Mouse (Mus musculus) adrenal gland, postnatal 10 days (tissue): ENCODE measurements around the gene Olfr1076. TPM values are rescaled to one million over a fixed set of nuclear protein-coding genes. Genes with fewer than 3 reads are reported as not detected.
A peak's percentile ranks its signal among the peaks of the same experiment; 100 is the strongest.
"Not testable (repeated sequence)": the region's sequence is repeated elsewhere in the genome, so short reads cannot be mapped to it uniquely, and the experiment has no call there.

ENCODE experiments used
- DNase-seq: peaks from one replicate; pipeline ENCODE4 v3.0.0; 2021; ENCODE audit warnings: mixed read lengths
- long read RNA-seq, 2 experiments: library from polyadenylated mRNA; stranded (forward); transcript quantifications; one replicate each; pipeline ENCODE4 v2.0.0; 2021
- total RNA-seq, 2 experiments: library from RNA; stranded (reverse); gene quantifications; 2 replicates each; pipeline ENCODE4 v1.2.3; 2021

Gene Olfr1076
- total RNA-seq: not detected
- long read RNA-seq, experiment 1: 0 reads
- long read RNA-seq, experiment 2: 0 reads

GRCm38 (mm10) chr2:86508161-86508560 lies at the start of gene Olfr1076:
TSS of gene Olfr1076 (plus strand) at chr2:86508461.
- no peak for DNase-seq

GRCm38 (mm10) chr2:86460434-86460833 lies 47.8 kb upstream of the Olfr1076 start:
- DNase-seq: no peak

DNA sequence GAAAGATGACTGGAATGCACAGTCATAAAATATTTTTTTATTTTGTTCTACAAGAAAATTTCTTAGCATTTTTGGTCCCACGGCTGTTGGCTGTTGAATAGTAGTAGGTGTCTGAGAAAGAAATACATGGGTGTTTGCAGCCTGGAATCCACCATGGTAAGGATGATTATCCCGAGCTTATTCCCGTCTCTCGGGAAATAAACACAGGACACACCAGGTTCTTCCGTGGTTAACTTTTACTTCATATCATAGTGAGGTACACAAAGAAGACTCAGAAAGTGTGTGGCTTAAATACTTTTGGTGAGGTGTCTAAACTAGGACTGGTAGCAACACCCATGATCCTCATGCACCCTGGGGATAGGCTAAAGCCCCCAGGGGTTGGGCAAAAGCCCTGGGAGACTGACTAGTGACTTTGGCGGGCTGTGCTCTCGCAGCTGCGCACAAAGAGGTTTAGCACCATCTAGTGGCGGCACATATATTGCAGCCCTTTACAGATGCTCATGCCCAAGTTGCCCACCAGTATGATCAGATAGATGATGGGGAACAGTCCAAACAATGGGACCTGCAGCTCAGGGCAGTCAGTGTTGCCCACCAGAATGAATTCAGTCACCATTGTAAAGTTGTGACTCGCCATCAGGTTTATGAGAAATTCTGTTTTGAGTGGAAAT lies 43.7 kb upstream of the Olfr1076 start:
- peak; percentile 65 for DNase-seq

DNA sequence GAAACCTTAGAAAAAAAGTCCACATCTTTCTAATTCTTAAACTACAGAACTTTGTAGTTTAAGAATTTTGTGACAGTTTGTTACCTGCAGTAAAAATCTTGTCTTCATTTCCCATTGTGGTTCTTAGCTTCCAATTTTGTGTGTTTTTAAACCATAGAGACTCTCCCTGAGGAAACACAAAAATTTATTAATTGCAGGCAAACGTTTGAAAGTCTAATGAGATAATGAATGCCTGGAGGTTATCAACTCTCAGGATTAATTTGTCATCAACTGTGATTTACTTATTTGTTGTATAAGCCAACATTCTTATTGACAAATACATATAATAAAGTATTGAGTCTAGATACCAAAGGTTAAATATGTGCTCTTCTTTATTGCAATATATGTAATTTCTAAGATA lies 21.0 kb upstream of the Olfr1076 start, which contains the start of gene Olfr228:
TSS of gene Olfr228 (minus strand) at position 101 of the 400 bp plus-strand sequence.
- DNase-seq: no peak

DNA sequence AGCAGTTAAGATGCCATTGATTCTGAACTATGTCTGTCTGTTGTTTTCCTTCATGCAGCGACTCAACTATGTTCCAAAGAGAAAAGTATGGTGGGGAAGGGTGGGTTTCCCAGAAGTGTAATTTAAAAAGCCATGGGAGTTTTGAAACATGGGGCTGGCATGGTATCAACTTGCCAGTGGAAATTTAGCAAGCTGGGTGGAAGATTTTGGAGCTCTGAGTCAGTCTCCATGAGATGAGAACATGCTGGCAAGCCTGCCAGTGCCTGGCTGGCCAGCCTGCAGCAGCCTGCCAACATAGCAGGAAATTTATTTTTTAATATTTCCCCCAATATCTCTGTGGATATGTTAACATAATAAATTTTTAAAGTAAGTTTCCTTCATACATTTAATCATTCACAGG lies 22.7 kb downstream of the Olfr1076 start:
- no peak for DNase-seq

DNA sequence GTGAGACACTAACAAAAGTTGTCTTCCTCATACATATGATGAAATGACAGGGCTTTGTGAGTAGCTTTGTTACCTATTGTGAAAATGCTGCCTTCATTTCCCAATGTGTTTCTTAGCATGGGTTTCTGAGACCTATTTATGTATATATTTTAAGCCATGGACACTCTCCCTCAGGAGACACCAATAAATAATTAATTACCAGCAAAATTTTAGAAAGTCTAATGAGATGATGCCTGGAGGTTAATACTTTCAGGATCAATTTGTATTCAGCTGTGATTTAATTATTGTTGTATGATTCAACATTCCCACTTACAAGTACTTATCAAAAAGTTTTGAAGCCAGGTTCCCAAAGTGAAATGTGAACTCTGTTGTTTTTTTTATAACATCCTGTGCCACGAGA lies 34.1 kb downstream of the Olfr1076 start, which contains the start of gene Olfr1079:
TSS of gene Olfr1079 (minus strand) at position 101 of the 400 bp plus-strand sequence.
- DNase-seq: no peak

DNA sequence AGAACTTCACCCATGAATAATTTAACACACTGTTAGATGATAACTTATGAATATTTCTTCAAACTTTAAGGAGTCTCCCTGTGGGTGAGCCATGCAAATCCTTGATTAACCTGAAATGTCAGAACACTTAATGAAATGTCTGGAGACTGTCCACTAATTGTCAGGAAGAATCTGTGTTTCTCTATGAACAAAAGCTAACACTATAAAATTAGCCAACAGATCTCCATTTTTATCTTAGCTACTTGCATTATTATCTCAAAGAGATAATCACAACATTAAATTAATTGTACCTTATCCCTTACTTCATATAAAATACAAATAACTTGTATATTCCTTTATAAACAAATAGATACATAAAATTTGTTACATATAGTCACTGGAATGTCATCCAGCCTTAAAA lies 49.9 kb downstream of the Olfr1076 start, which contains the start of gene Olfr1080:
TSS of gene Olfr1080 (minus strand) at position 101 of the 400 bp plus-strand sequence.
- not testable (repeated sequence) for DNase-seq

Other genes starting within 250 kb of the Olfr1076 start
- not detected for gene Olfr1051, start 229.4 kb upstream of the Olfr1076 start, total RNA-seq
- not detected for gene Olfr1052, start 216.0 kb upstream of the Olfr1076 start, total RNA-seq
- gene Olfr1053, start 193.2 kb upstream of the Olfr1076 start, total RNA-seq: not detected
- not detected for gene Olfr1054, start 173.0 kb upstream of the Olfr1076 start, total RNA-seq
- not detected for gene Olfr1055, start 158.2 kb upstream of the Olfr1076 start, total RNA-seq
- not detected for gene Olfr1056, start 146.0 kb upstream of the Olfr1076 start, total RNA-seq
- gene Olfr1057, start 130.1 kb upstream of the Olfr1076 start, total RNA-seq: not detected
- gene Olfr1058, start 119.9 kb upstream of the Olfr1076 start, total RNA-seq: not detected
- gene Olfr1061, start 94.4 kb upstream of the Olfr1076 start, total RNA-seq: not detected
- not detected for gene Olfr1062, start 81.7 kb upstream of the Olfr1076 start, total RNA-seq
- gene Olfr1065, start 57.9 kb upstream of the Olfr1076 start, total RNA-seq: not detected
- gene Olfr1066, start 52.2 kb upstream of the Olfr1076 start, total RNA-seq: not detected
- gene Olfr228, start 21.1 kb upstream of the Olfr1076 start, total RNA-seq: not detected
- gene Olfr1079, start 34.0 kb downstream of the Olfr1076 start, total RNA-seq: not detected
- not detected for gene Olfr1080, start 49.8 kb downstream of the Olfr1076 start, total RNA-seq
- gene Olfr1082, start 90.5 kb downstream of the Olfr1076 start, total RNA-seq: not detected
- gene Olfr1084, start 131.3 kb downstream of the Olfr1076 start, total RNA-seq: not detected
- gene Olfr1085, start 153.6 kb downstream of the Olfr1076 start, total RNA-seq: not detected
- gene Olfr1086, start 171.6 kb downstream of the Olfr1076 start, total RNA-seq: not detected
- not detected for gene Olfr1087, start 189.9 kb downstream of the Olfr1076 start, total RNA-seq
- gene Olfr1089, start 225.2 kb downstream of the Olfr1076 start, total RNA-seq: not detected